Mouse (Mus musculus): Measurements from ENCODE around the gene Agtrap. TPM values are rescaled to one million over a fixed set of nuclear protein-coding genes. Genes with fewer than 3 reads are reported as not detected.
"Not testable (repeated sequence)": the region's sequence is repeated elsewhere in the genome, so short reads cannot be mapped to it uniquely, and the experiment has no call there.

Agtrap gene
- total RNA-seq, 2 experiments from 2014 or later: 33.6 to 37.0 TPM

DNA sequence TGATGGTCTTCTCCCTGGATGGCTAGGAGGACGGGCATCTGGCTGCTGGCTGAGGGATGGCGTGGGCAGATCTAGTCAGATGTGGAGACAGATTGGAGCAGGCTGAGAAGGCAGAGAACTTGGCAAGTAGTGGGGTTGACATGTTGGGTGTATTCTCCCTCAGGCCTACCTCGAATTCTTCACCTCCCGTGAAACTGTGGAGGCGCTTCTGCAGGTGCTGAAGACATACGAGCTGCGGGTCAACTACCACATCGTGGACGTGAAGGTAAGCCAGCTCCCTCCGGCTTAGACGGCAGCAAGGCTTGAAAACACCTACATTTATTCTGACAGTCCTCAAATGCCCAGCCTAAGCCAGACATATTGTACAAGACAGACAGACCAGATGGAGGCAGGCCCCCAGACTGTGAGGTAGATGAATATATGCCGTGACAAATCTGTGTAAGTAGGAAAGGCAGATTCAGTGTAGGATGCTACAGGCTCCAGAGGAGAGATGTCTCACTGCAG lies 34.4 kb downstream of the Agtrap start:
- intact Hi-C loops (cut with DNase I): no loop called here
- DNase-seq: no peak

GRCm38 (mm10) chr4:148052976-148053375 lies 34.9 kb downstream of the Agtrap start:
- no peak for DNase-seq
- intact Hi-C loops (cut with DNase I): no loop called here

- no peak for DNase-seq
- intact Hi-C loops (cut with DNase I): no loop called here
Measured at GRCm38 (mm10) chr4:148051886-148052285, 35.9 kb downstream of the Agtrap start.

- DNase-seq: no peak
- intact Hi-C loops (cut with DNase I): no loop called here
Measured at GRCm38 (mm10) chr4:148051046-148051776, 36.6 kb downstream of the Agtrap start.

GRCm38 (mm10) chr4:148050396-148050914 lies 37.4 kb downstream of the Agtrap start:
- intact Hi-C loops (cut with DNase I); DNase-seq: not testable (repeated sequence)

- no peak for DNase-seq
- intact Hi-C loops (cut with DNase I): no loop called here
Measured at GRCm38 (mm10) chr4:148046450-148047031, 41.3 kb downstream of the Agtrap start.

- intact Hi-C loops (cut with DNase I): no loop called here
Measured at GRCm38 (mm10) chr4:148044113-148044512, 43.7 kb downstream of the Agtrap start.

GRCm38 (mm10) chr4:148043327-148043726 lies 44.5 kb downstream of the Agtrap start:
- intact Hi-C loops (cut with DNase I): not testable (repeated sequence)

More at GRCm38 (mm10) chr4:148044113-148044512, 43.7 kb downstream of the Agtrap start:
- DNase-seq: no peak

GRCm38 (mm10) chr4:148041611-148042191 lies 46.1 kb downstream of the Agtrap start:
- intact Hi-C loops (cut with DNase I): no loop called here
- DNase-seq: peak; percentile 69

More at GRCm38 (mm10) chr4:148043327-148043726, 44.5 kb downstream of the Agtrap start:
- DNase-seq: not testable (repeated sequence)

DNA sequence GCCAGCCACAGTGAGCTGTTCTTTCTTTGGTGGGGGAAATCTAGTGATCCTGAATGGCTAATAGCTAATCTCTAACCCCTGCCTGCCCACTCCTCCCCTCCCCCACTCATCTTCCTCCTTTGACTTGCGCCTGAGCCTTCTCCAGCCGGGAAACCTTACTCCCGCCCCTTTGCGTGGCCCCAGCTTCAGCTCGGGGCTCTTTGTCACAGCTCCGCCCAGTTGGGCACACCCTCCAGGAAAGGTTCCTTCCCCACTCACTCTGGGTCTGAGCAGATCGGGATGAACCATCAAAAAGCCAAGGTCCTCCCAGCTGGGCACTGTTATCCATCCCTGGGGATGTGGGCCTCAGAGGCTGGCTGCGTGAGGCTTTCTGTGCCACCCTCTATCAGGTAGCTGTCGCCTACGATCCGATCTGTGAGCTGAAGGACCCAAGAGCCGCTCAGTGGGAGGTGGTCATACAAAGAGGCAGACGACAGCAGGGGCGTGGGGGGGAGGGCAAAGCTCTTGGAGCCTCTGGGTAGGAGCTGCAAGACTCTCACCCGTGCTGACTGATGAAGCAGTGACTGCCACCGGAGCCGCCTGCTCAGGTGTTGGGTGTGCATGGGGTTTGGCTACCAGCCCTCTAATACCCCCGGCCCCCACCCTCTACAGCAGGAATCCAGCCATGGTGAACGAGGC lies 46.8 kb downstream of the Agtrap start:
- intact Hi-C loops (cut with DNase I): no loop called here
- DNase-seq: peak; percentile 80

- intact Hi-C loops (cut with DNase I): no loop called here
- DNase-seq: peak; percentile 40 to 48
Measured at GRCm38 (mm10) chr4:148040029-148040830, 47.6 kb downstream of the Agtrap start.

GRCm38 (mm10) chr4:148039254-148040028 lies 48.4 kb downstream of the Agtrap start:
- intact Hi-C loops (cut with DNase I): no loop called here
- DNase-seq: peak; percentile 23 to 30

- DNase-seq: peak; percentile 100
- intact Hi-C loops (cut with DNase I): no loop called here
Measured at GRCm38 (mm10) chr4:148038600-148039253, 49.1 kb downstream of the Agtrap start, which contains the start of the genes Clcn6 and Mthfr. Clcn6 (minus strand) TSS chr4:148038821. Mthfr (plus strand) TSS chr4:148039077.

GRCm38 (mm10) chr4:148038079-148038599 lies 49.7 kb downstream of the Agtrap start:
- no peak for DNase-seq
- intact Hi-C loops (cut with DNase I): no loop called here

- DNase-seq: no peak
- intact Hi-C loops (cut with DNase I): no loop called here
Measured at GRCm38 (mm10) chr4:148035440-148035839, 52.4 kb downstream of the Agtrap start.

GRCm38 (mm10) chr4:148033858-148034410 lies 53.9 kb downstream of the Agtrap start:
- intact Hi-C loops (cut with DNase I): no loop called here
- DNase-seq: no peak

GRCm38 (mm10) chr4:148030506-148030905 lies 57.3 kb downstream of the Agtrap start:
- intact Hi-C loops (cut with DNase I): no loop called here

DNA sequence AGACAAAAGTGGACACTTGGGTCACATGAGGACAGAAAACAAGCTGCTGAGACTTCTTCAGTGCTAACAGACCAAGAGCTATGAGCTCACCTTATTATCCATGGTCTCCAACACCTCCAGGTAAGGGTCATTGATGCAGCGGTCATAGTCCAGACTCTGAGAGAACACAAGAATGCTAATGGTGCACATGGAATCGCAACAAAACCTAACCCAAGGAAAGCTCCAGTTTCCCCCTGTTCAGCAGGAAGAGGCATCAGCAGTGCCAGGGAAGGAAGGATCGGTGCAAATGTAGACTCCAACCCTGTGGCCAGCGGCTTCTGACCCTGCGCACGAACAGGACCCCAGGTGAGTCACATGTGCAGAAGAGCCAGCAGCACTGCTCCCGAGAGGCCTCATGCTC lies 58.5 kb downstream of the Agtrap start:
- intact Hi-C loops (cut with DNase I): no loop called here
- DNase-seq: no peak

More at GRCm38 (mm10) chr4:148030506-148030905, 57.3 kb downstream of the Agtrap start:
- DNase-seq: no peak
